Mouse (Mus musculus) CH12.LX (cell line): ENCODE results near the gene Nat8. TPM values are rescaled to one million over a fixed set of nuclear protein-coding genes. Genes with fewer than 3 reads are reported as not detected.

Experiments used
- DNase-seq: peaks from one replicate; pipeline ENCODE4 v3.0.0-alpha.2; 2013; ENCODE audit errors: extremely low read depth
- H3K27ac ChIP-seq: 2 replicates; pipeline ENCODE4 v1.5.1; 2012; ENCODE audit warnings: low read depth, mild to moderate bottlenecking, control low read depth, moderate library complexity; ENCODE audit not compliant: insufficient read depth
- H3K27me3 ChIP-seq: replicated peaks from 2 replicates; pipeline ENCODE3; 2012; ENCODE audit warnings: inconsistent platforms
- H3K36me3 ChIP-seq, 2 experiments: replicated peaks in 1 of 2; 2 replicates each; pipeline versions ENCODE3 to v1.6.1; 2012; ENCODE audit warnings: inconsistent platforms in 1 of 2, low read length in 1 of 2, mild to moderate bottlenecking in 1 of 2, mixed read lengths in 1 of 2, moderate library complexity in 1 of 2; ENCODE audit not compliant: control insufficient read depth in 1 of 2, insufficient read depth in 1 of 2
- H3K4me1 ChIP-seq, 2 experiments: 2 replicates each; pipeline ENCODE4 v1.6.1; 2012; ENCODE audit warnings: inconsistent platforms in 1 of 2, moderate library complexity in 1 of 2; ENCODE audit not compliant: insufficient read depth in 2 of 2, control insufficient read depth in 1 of 2
- H3K4me2 ChIP-seq: 2 replicates; pipeline ENCODE4 v1.6.1; 2012; ENCODE audit warnings: low read depth, mild to moderate bottlenecking, control low read depth; ENCODE audit not compliant: poor library complexity, insufficient read depth, severe bottlenecking
- H3K4me3 ChIP-seq, 3 experiments: fragments of 150-350 bp in 1 of 3; sonication (generic) in 1 of 3; replicated peaks in 1 of 3; 2 replicates each; pipeline versions ENCODE3 to v1.5.1; 2011 to 2012; ENCODE audit warnings: low read depth in 2 of 3, low read length in 2 of 3, mild to moderate bottlenecking in 2 of 3, moderate library complexity in 2 of 3, control low read depth in 1 of 3, improper control_type of control experiment in 1 of 3, inconsistent platforms in 1 of 3, mixed read lengths in 1 of 3; ENCODE audit not compliant: poor library complexity in 1 of 3
- H3K79me2 ChIP-seq: replicated peaks from 2 replicates; pipeline ENCODE4 v1.6.1; 2012; ENCODE audit warnings: mild to moderate bottlenecking, moderate library complexity; ENCODE audit not compliant: control insufficient read depth, poor library complexity, insufficient read depth, severe bottlenecking; ENCODE audit errors: extremely low read depth
- H3K9ac ChIP-seq: 2 replicates; pipeline ENCODE4 v1.6.1; 2012; ENCODE audit warnings: low read depth, mild to moderate bottlenecking, control low read depth, moderate library complexity; ENCODE audit not compliant: insufficient read depth
- H3K9me3 ChIP-seq: replicated peaks from 2 replicates; pipeline ENCODE3; 2012; ENCODE audit warnings: low read length, inconsistent platforms, mixed read lengths
- BHLHE40 ChIP-seq: IDR thresholded peaks from 2 replicates; pipeline ENCODE4 v1.6.1; 2011; ENCODE audit warnings: mild to moderate bottlenecking, low read depth, low read length, improper control_type of control experiment
- CHD1 ChIP-seq: IDR thresholded peaks from 2 replicates; pipeline ENCODE4 v1.6.1; 2012; ENCODE audit warnings: low read depth, low read length, improper control_type of control experiment, inconsistent platforms
- CHD2 ChIP-seq: IDR thresholded peaks from 2 replicates; pipeline ENCODE4 v1.6.1; 2011; ENCODE audit warnings: low read length, improper control_type of control experiment
- E2F4 ChIP-seq: IDR thresholded peaks from 2 replicates; pipeline ENCODE4 v1.6.1; 2011; ENCODE audit warnings: low read depth, low read length, improper control_type of control experiment; ENCODE audit not compliant: insufficient replicate concordance
- ELF1 ChIP-seq: IDR thresholded peaks from 2 replicates; pipeline ENCODE4 v1.6.1; 2014; ENCODE audit warnings: low read depth, mild to moderate bottlenecking, inconsistent platforms, low read length, improper control_type of control experiment
- EP300 ChIP-seq: IDR thresholded peaks from 2 replicates; pipeline ENCODE4 v1.6.1; 2011; ENCODE audit warnings: low read length, improper control_type of control experiment
- GABPA ChIP-seq: IDR thresholded peaks from 2 replicates; pipeline ENCODE4 v1.6.1; 2012; ENCODE audit warnings: low read depth, low read length, improper control_type of control experiment, inconsistent platforms; ENCODE audit not compliant: insufficient replicate concordance
- JUN ChIP-seq: IDR thresholded peaks from 2 replicates; pipeline ENCODE4 v1.6.1; 2011; ENCODE audit warnings: low read depth, mild to moderate bottlenecking, low read length, improper control_type of control experiment, moderate library complexity; ENCODE audit not compliant: insufficient read depth
- MAFK ChIP-seq: IDR thresholded peaks from 2 replicates; pipeline ENCODE4 v1.6.1; 2011; ENCODE audit warnings: low read length, improper control_type of control experiment; ENCODE audit not compliant: insufficient replicate concordance
- MAX ChIP-seq: IDR thresholded peaks from 2 replicates; pipeline ENCODE4 v1.6.1; 2011; ENCODE audit warnings: low read length, improper control_type of control experiment
- MXI1 ChIP-seq: IDR thresholded peaks from 2 replicates; pipeline ENCODE4 v1.6.1; 2011; ENCODE audit warnings: mild to moderate bottlenecking, low read depth, low read length, improper control_type of control experiment
- MYC ChIP-seq: IDR thresholded peaks from 2 replicates; pipeline ENCODE4 v1.6.1; 2011; ENCODE audit warnings: low read depth, mild to moderate bottlenecking, improper control_type of control experiment, low read length
- NRF1 ChIP-seq: IDR thresholded peaks from 2 replicates; pipeline ENCODE4 v1.6.1; 2014; ENCODE audit warnings: low read depth, mild to moderate bottlenecking, inconsistent platforms, low read length, improper control_type of control experiment, moderate library complexity
- POLR2AphosphoS2 ChIP-seq: IDR thresholded peaks from 2 replicates; pipeline ENCODE4 v1.6.1; 2011; ENCODE audit warnings: low read depth, low read length, improper control_type of control experiment
- RCOR1 ChIP-seq: conservative IDR thresholded peaks from 2 replicates; pipeline ENCODE4 v1.6.1; 2012; ENCODE audit warnings: low read depth, mild to moderate bottlenecking, inconsistent platforms, low read length, improper control_type of control experiment
- SIN3A ChIP-seq: IDR thresholded peaks from 2 replicates; pipeline ENCODE4 v1.6.1; 2012; ENCODE audit warnings: low read length, improper control_type of control experiment, inconsistent platforms
- TCF12 ChIP-seq: IDR thresholded peaks from 2 replicates; pipeline ENCODE4 v1.6.1; 2014; ENCODE audit warnings: low read depth, mild to moderate bottlenecking, inconsistent platforms, low read length, improper control_type of control experiment
- UBTF ChIP-seq: IDR thresholded peaks from 2 replicates; pipeline ENCODE4 v1.6.1; 2012; ENCODE audit warnings: low read depth, mild to moderate bottlenecking, inconsistent platforms, low read length, improper control_type of control experiment, moderate library complexity
- USF1 ChIP-seq: IDR thresholded peaks from 2 replicates; pipeline ENCODE4 v1.6.1; 2014; ENCODE audit warnings: low read depth, mild to moderate bottlenecking, inconsistent platforms, low read length, improper control_type of control experiment
- ZNF384 ChIP-seq: IDR thresholded peaks from 2 replicates; pipeline ENCODE4 v1.6.1; 2012; ENCODE audit warnings: low read depth, low read length, improper control_type of control experiment, inconsistent platforms
- dilution Hi-C: fragments of 300-500 bp; cut with MboI; formaldehyde crosslinking; loops from 2 replicates; pipeline ENCODE4 v1.14.3; 2020; ENCODE audit warnings: low sequenced_read_pairs; ENCODE audit not compliant: extremely low pct_unique_long_range_greater_than_20kb, extremely low pct_ligation_motif_present
- in situ Hi-C: fragments of 300-500 bp; cut with MboI; formaldehyde crosslinking; loops from 3 replicates; pipeline ENCODE4 v1.14.3; 2019; ENCODE audit warnings: low sequenced_read_pairs, low pct_ligation_motif_present, low pct_unique_long_range_greater_than_20kb, mixed read lengths
- polyA plus RNA-seq: library from polyadenylated mRNA; unstranded; fragments of >175 nt; gene quantifications from 2 replicates; pipeline ENCODE4 v1.2.1, GENCODE M21; 2012; ENCODE audit warnings: low read depth; ENCODE audit not compliant: insufficient read length
- total RNA-seq, 2 experiments: library from RNA; depleted of rRNA; stranded (reverse); fragments of 300-350 nt in 1 of 2; fragments of >200 nt in 1 of 2; gene quantifications; 2 replicates each; pipeline ENCODE4 v1.2.3; 2012 to 2014

The Nat8 gene
- total and polyA plus RNA-seq, 3 experiments = not detected

GRCm38 (mm10) chr6:85829462-85829861, 2.4 kb downstream of the Nat8 start:
- peaks cover 4% of the 10 kb centered on the region for H3K9me3 ChIP-seq
- dilution Hi-C loops = no loop called here
- H3K4me1 ChIP-seq = peaks cover 8 to 18% of the 10 kb centered on the region in 2 experiments; a peak in 2 of 4 replicates
- no peaks in the 10 kb centered on the region for H3K79me2 ChIP-seq
- no peak overlapping the region for H3K4me3 ChIP-seq
- H3K9ac ChIP-seq = no peak overlapping the region
- in situ Hi-C loops = no loop called here
- peaks cover 75% of the 10 kb centered on the region for H3K27me3 ChIP-seq
- no peaks in the 10 kb centered on the region for H3K36me3 ChIP-seq
- no peak overlapping the region for H3K27ac ChIP-seq
- H3K4me2 ChIP-seq = no peak overlapping the region
- no peak for DNase-seq
- TF ChIP-seq SIN3A (no peak), RCOR1 (no peak), MXI1 (no peak), GABPA (no peak), E2F4 (no peak)

GRCm38 (mm10) chr6:85825886-85826285, 6.0 kb downstream of the Nat8 start:
- no peak overlapping the region for H3K4me3 ChIP-seq
- H3K79me2 ChIP-seq = no peaks in the 10 kb centered on the region
- no peaks in the 10 kb centered on the region for H3K36me3 ChIP-seq
- dilution Hi-C loops = no loop called here
- no peak overlapping the region for H3K9ac ChIP-seq
- TF ChIP-seq UBTF (no peak), MYC (no peak), CHD2 (no peak), EP300 (no peak), ELF1 (no peak), NRF1 (no peak), MAX (no peak), USF1 (no peak), ZNF384 (no peak), BHLHE40 (no peak), RCOR1 (no peak), MAFK (no peak), JUN (no peak), TCF12 (no peak), POLR2AphosphoS2 (no peak), SIN3A (no peak), CHD1 (no peak)
- TF ChIP-seq, all 38 proteins: peak for 0
- no peak for DNase-seq
- Histone ChIP-seq H3K27me3 (peaks cover 75% of the 10 kb centered on the region), H3K9me3 (peaks cover 9% of the 10 kb centered on the region), H3K27ac (no peak overlapping the region), H3K4me1 (peaks cover 0 to 5% of the 10 kb centered on the region in 2 experiments; a peak in 2 of 4 replicates), H3K4me2 (no peak overlapping the region)
- in situ Hi-C loops = no loop called here
